Mouse (Mus musculus): ENCODE measurements at regions not wholly inside any gene's neighbourhood (a gene's known extent, or its start where the extent isn't known, plus 50 kb on each side); places are given as distances from the start of the nearest gene placed in this dataset.

DNA sequence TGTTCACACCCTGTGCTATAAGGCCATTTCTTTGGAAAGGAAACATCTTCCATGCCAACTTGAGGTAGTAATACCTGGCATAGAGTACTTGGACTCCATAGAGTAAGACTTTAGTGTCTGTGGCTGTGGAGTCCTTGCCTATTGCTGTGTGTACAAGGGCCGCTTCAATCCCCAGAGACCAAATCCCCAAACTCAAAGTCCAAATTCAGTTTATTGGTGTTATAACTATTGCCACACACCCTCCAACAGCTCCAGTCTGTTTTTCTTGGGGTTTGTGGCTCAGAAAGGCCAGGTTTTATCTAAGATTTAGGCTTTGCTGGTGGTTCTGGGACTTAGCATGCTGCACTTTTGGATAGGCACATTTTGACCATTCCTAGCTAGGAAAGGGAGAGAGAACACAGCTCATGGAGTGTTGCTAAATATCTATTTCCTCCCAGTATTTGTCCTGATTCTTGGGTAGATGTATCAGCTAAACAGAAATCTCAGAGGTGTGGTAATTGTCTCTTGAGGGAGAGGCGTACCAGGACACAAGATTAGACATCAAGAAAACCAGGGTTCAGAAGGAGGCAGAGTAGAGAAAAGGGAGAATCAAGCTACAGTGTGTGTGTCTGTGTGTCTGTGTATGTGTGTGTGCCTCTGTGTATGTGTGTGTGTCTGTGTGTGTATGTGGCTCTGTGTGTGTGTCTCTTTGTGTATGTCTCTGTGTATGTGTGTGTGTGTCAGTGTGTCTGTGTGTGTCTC, 65.3 kb upstream of the Parp11 start:
- no peak for DNase-seq

DNA sequence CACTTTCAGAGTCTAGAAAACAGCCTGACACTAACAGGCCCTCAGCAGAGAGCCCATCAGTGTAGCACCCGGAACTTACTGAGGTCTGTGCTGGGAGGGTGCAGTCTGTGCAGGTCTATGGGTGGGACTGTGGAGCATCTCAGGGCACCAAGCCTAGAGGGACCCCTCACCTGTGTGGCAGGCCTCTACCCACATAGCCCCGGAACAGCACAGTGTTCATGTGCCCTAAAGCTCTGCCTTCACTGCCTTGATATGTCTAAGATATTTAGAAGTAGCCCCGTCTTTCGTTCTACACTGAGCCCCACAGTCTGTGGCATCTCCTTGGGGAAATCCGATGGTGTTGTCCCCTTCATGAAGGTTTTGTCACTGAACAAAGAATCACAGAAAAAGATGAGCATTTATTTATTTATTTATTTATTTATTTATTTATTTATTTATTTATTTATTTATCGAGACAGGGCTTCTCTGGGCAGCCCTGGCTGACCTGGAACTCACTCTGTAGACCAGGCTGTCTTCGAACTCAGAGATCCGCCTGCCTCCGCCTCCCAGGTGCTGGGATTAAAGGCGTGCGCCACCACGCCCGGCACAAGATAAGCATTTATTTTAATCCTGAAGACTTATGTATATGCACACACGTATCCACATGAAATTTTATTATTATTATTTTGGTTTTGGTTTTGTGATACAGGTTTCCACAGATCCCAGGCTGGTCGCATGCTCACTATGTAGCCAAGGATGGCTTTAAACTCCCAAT, 55.2 kb upstream of the Parp11 start:
- no peak for DNase-seq

GRCm38 (mm10) chr6:127392012-127392798, 54.4 kb upstream of the Parp11 start:
- no peak for DNase-seq

- no peak for DNase-seq
Measured at GRCm38 (mm10) chr6:127392799-127393172, 53.9 kb upstream of the Parp11 start.

DNA sequence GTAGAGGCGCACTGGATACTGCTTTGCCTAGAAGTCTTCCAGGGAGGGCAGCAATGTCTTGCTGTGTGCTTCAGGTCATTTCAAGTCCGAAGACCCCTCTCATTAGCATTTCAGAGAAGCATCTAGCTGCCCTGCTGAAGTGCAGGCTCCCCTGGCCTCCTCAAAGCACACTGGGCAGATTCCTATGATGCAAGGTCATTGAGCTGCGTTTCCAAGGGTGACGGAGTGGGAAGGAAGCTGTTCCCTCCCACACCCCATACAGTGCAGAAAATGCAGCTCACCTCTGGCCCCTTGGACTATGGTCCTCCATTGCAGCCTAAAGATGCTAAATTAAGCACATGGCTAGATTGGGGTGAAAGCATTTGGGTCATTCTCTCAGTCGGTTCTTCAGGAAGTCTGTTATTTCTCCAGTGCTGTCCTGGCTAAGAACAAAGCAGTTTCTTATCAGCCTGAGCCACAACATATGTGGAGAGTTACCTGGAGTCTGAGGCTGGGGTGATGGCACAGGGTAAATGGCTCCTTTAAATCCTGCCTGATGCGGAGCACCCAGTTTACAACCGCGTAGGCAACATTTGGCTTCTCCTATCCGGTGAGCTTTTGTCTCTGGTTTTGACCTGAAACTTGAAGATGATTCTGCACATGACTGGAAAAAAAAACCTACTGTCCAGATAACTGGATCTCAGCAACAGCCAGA, 52.6 kb upstream of the Parp11 start:
- DNase-seq, result peak in 1 of 2 experiments; percentile 16

All from adrenal gland, postnatal 36 days (tissue).